Mouse (Mus musculus): ENCODE measurements at regions not wholly inside any gene's neighbourhood (a gene's known extent, or its start where the extent isn't known, plus 50 kb on each side); places are given as distances from the start of the nearest gene placed in this dataset.

DNA sequence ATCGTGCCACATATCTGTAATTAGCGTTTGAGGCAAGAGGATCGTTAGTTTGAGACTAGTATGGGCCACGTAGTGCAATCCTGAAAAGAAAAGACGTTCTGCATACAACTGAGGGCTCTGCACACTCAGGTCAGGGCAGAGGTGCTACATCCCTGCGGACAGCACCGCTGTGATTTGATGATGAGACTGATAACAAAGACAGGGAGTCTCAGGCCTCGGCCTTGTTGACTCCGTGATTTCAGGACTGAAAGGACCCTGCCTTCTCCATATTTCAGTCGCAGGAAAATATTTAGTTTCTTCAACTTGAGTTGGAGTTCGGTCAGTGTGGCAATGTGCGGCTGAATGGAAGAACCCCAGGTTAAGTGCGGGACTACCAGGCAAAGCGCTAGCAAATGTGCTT is 210.1 kb downstream of the Etnk1 start:
- Histone ChIP-seq H3K4me1 (replicated peaks; ENCODE audit: low read depth, low read length) (no peaks in the 10 kb centered on the region), H3K4me3 (replicated peaks; ENCODE audit: low read length) (no peak overlapping the region), H3K9me3 (ENCODE audit: low read length) (no peaks in the 10 kb centered on the region), H3K27me3 (ENCODE audit: insufficient read depth, low read length) (no peaks in the 10 kb centered on the region), H3K36me3 (ENCODE audit: insufficient read depth, low read length) (no peaks in the 10 kb centered on the region)
- no peak for TF ChIP-seq CTCF (conservative IDR thresholded peaks at IDR 0.05; ENCODE audit: low read length)
- no peak for TF ChIP-seq POU5F1 (IDR thresholded peaks at IDR 0.05; ENCODE audit: borderline replicate concordance, low read length)
- no peak for TF ChIP-seq NANOG (IDR thresholded peaks at IDR 0.05; ENCODE audit: borderline replicate concordance, low read length)

DNA sequence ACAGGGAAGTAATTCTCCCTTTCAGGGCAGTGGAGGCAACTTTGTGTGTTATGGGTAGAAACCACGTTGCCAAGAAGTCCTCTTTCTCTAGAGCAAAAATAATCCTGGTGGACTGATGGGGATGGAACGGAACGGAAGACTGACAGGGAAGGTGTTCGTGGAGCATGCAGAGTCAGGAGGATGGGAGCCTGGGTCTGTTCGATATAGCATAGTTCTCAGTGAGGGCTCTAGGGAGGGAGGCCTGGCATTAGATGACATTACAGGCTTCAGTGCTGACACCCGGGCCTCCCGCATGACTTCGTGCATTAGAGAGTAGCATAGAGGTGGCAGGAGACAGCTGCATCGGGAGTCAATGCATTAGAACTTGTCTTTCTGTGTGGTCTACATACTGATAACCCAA is 211.1 kb downstream of the Etnk1 start:
- H3K4me1 ChIP-seq (replicated peaks; ENCODE audit: low read depth, low read length) = no peaks in the 10 kb centered on the region
- TF ChIP-seq CTCF (conservative IDR thresholded peaks at IDR 0.05; ENCODE audit: low read length) = no peak
- H3K4me3 ChIP-seq (replicated peaks; ENCODE audit: low read length) = no peak overlapping the region
- no peaks in the 10 kb centered on the region for H3K27me3 ChIP-seq (ENCODE audit: insufficient read depth, low read length)
- no peaks in the 10 kb centered on the region for H3K9me3 ChIP-seq (ENCODE audit: low read length)
- H3K36me3 ChIP-seq (ENCODE audit: insufficient read depth, low read length) = no peaks in the 10 kb centered on the region

DNA sequence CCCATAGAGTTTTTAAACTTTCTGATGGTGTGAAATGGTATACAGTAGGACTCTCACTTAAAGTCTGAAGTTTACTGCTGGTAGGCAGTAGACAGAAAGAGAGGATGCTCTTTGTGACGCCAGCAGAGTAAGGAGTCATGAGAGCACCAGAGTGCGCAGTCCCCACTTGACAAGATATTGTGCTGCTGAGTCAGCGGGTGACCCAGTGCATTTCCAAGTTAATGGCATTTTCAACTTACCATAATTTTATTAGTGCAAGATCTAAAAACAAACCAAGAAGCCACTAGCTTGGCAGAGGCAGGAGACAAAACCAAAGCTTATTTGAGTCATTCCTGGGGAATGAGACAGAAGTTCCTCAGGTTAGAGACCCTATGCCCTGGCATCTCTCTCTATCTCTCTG is 213.5 kb downstream of the Etnk1 start:
- TF ChIP-seq NANOG (IDR thresholded peaks at IDR 0.05; ENCODE audit: borderline replicate concordance, low read length) (no peak), POU5F1 (IDR thresholded peaks at IDR 0.05; ENCODE audit: borderline replicate concordance, low read length) (no peak), CTCF (conservative IDR thresholded peaks at IDR 0.05; ENCODE audit: low read length) (no peak)
- Histone ChIP-seq H3K4me3 (replicated peaks; ENCODE audit: low read length) (no peak overlapping the region), H3K4me1 (replicated peaks; ENCODE audit: low read depth, low read length) (no peaks in the 10 kb centered on the region)

DNA sequence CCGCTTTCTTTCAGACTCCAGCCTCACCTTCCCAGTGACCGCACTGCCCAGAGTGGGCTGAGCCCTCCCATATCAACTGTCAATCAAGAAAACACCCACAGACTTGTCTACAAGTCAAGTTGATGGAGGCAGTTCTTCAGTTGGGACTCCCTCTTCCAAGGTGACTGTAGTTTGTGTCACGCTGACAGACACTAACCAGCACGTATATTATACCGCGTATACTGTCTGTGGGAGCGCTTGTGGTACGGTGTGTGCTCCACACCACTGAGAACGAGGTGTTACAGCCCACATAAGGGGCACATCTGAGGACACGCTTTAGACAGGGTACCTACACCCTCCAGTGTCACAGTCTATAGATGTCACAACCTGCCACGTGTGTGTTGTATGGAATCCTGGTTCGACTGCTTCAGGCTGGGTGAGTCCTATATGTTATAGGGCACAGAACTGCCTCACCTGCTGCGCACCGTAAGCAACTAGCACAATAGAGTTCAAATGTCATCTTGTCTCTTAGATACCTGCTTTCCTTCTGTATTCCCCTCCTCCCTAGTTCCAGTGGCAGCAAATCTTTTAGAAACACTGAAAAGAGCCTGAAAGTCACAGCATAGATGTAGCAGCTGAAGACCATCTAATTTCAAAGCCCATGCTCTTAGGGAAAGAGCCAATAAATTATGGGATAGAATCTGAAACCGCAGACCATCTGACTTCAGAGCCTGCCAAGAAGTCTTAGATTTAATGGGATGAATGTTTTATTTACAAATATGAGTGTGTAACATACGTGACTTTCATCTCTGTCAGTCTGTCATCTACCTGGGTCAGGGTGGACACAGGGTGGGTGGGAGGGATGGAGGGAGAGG is 219.8 kb downstream of the Etnk1 start:
- no peaks in the 10 kb centered on the region for H3K4me1 ChIP-seq (replicated peaks; ENCODE audit: low read depth, low read length)
- TF ChIP-seq CTCF (conservative IDR thresholded peaks at IDR 0.05; ENCODE audit: low read length) (no peak), POU5F1 (IDR thresholded peaks at IDR 0.05; ENCODE audit: borderline replicate concordance, low read length) (no peak), NANOG (IDR thresholded peaks at IDR 0.05; ENCODE audit: borderline replicate concordance, low read length) (no peak)
- no peak overlapping the region for H3K4me3 ChIP-seq (replicated peaks; ENCODE audit: low read length)
- no peaks in the 10 kb centered on the region for H3K9me3 ChIP-seq (ENCODE audit: low read length)
- no peaks in the 10 kb centered on the region for H3K27me3 ChIP-seq (ENCODE audit: insufficient read depth, low read length)
- no peaks in the 10 kb centered on the region for H3K36me3 ChIP-seq (ENCODE audit: insufficient read depth, low read length)

More for the DNA sequence above, 213.5 kb downstream of the Etnk1 start:
- Histone ChIP-seq H3K9me3 (ENCODE audit: low read length) (no peaks in the 10 kb centered on the region), H3K36me3 (ENCODE audit: insufficient read depth, low read length) (no peaks in the 10 kb centered on the region), H3K27me3 (ENCODE audit: insufficient read depth, low read length) (no peaks in the 10 kb centered on the region)

DNA sequence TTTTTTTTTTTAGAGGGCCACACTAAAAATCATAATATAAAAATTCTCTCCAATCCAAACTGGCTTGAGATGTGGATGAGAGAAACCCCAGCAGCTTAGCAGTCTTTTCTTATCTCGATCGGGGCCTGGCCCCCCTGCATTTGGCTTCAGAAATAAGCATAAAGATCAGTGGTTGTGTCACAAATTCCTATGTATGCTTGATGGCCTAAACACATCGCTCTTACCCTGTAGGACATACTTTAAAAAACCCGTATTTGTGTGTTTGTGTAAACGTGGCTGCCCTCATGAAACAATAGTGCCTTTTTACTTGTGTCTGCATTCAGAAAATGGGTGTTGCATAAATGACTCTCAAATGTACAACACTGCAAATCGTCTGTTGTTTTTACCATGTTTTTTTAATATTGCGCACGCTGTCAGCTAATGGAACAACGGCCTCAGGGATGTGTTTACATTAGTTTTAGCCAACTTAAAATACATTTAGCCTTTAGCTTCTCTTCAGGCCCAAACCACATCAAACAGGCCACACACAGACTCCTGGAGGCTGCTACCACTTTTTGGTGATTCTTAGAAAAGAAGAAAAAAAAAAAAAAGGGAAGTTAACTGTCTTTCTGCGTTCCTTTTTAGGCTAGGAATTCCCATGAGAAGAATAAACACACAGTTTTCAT is 226.7 kb downstream of the Etnk1 start:
- Histone ChIP-seq H3K4me3 (replicated peaks; ENCODE audit: low read length) (no peak overlapping the region), H3K4me1 (replicated peaks; ENCODE audit: low read depth, low read length) (no peaks in the 10 kb centered on the region), H3K36me3 (ENCODE audit: insufficient read depth, low read length) (no peaks in the 10 kb centered on the region), H3K9me3 (ENCODE audit: low read length) (no peaks in the 10 kb centered on the region), H3K27me3 (ENCODE audit: insufficient read depth, low read length) (no peaks in the 10 kb centered on the region)
- TF ChIP-seq POU5F1 (IDR thresholded peaks at IDR 0.05; ENCODE audit: borderline replicate concordance, low read length) (no peak), NANOG (IDR thresholded peaks at IDR 0.05; ENCODE audit: borderline replicate concordance, low read length) (no peak), CTCF (conservative IDR thresholded peaks at IDR 0.05; ENCODE audit: low read length) (no peak)

DNA sequence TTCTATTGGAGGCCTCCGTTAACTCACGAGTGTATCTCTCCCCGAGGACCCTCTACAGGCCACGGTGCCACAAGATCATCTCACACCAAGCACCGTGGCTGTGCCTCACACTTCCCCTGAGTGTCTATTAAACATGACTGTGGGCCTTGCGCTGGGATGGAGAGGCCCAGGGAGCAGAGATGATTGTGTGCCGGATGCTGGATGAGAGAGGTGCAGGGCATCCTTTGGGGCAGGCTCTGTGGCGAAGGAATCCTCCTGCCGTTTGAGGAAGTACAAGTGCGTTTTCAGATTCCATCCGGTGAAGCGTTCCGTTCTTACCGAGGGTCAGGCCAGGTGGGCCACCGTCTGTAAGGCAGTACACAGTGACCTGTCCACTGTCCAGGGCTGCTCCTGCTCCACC is 227.4 kb downstream of the Etnk1 start:
- Histone ChIP-seq H3K4me1 (replicated peaks; ENCODE audit: low read depth, low read length) (no peaks in the 10 kb centered on the region), H3K9me3 (ENCODE audit: low read length) (no peaks in the 10 kb centered on the region), H3K4me3 (replicated peaks; ENCODE audit: low read length) (no peak overlapping the region), H3K36me3 (ENCODE audit: insufficient read depth, low read length) (no peaks in the 10 kb centered on the region), H3K27me3 (ENCODE audit: insufficient read depth, low read length) (no peaks in the 10 kb centered on the region)
- TF ChIP-seq CTCF (conservative IDR thresholded peaks at IDR 0.05; ENCODE audit: low read length) (no peak), NANOG (IDR thresholded peaks at IDR 0.05; ENCODE audit: borderline replicate concordance, low read length) (no peak), POU5F1 (IDR thresholded peaks at IDR 0.05; ENCODE audit: borderline replicate concordance, low read length) (no peak)

DNA sequence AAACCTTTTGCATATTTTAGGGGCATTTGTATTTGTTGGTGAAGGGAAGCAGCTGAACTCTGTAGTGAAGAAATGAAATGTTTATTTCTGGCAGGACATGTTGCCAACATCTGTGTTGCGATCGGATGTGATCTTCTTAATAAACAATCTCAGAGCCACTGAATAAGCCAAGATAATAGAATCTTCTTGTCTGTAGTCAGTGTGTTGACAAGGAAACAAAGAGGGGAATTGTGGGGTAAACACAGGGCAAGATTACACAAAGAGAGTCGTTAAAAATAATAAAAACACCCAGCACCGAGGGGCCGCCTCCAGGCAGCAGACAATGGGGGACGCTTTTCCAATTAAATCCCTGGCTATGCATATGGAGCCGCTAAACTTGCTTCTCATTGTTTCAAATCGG is 234.4 kb downstream of the Etnk1 start:
- Histone ChIP-seq H3K9me3 (ENCODE audit: low read length) (no peaks in the 10 kb centered on the region), H3K36me3 (ENCODE audit: insufficient read depth, low read length) (no peaks in the 10 kb centered on the region), H3K4me3 (replicated peaks; ENCODE audit: low read length) (no peak overlapping the region), H3K4me1 (replicated peaks; ENCODE audit: low read depth, low read length) (no peaks in the 10 kb centered on the region), H3K27me3 (ENCODE audit: insufficient read depth, low read length) (no peaks in the 10 kb centered on the region)
- TF ChIP-seq POU5F1 (IDR thresholded peaks at IDR 0.05; ENCODE audit: borderline replicate concordance, low read length) (no peak), NANOG (IDR thresholded peaks at IDR 0.05; ENCODE audit: borderline replicate concordance, low read length) (no peak), CTCF (conservative IDR thresholded peaks at IDR 0.05; ENCODE audit: low read length) (no peak)

DNA sequence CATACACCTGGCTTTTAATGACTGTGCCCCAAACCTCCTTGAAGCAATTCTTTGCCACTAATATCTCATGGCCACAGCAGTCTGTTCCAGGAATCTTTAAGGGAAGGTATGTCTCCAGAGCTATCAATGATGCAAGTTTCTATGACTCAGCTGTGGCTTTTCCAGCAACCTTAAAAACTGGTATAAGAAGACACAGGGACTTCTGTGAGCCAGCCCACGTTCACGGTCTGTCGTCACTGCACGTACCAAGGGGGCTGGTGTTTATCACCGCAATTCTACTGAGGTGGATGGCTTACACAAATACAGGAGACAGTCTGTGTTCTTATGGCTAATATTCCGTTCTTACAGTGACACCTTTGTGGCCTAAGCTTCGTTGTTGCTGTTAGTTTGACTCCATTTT is 234.9 kb downstream of the Etnk1 start:
- Histone ChIP-seq H3K4me1 (replicated peaks; ENCODE audit: low read depth, low read length) (no peaks in the 10 kb centered on the region), H3K36me3 (ENCODE audit: insufficient read depth, low read length) (no peaks in the 10 kb centered on the region), H3K27me3 (ENCODE audit: insufficient read depth, low read length) (no peaks in the 10 kb centered on the region), H3K9me3 (ENCODE audit: low read length) (no peaks in the 10 kb centered on the region), H3K4me3 (replicated peaks; ENCODE audit: low read length) (no peak overlapping the region)
- TF ChIP-seq POU5F1 (IDR thresholded peaks at IDR 0.05; ENCODE audit: borderline replicate concordance, low read length) = no peak
- no peak for TF ChIP-seq CTCF (conservative IDR thresholded peaks at IDR 0.05; ENCODE audit: low read length)
- TF ChIP-seq NANOG (IDR thresholded peaks at IDR 0.05; ENCODE audit: borderline replicate concordance, low read length) = no peak
